Mouse (Mus musculus): Measurements from ENCODE around the gene Zbtb8b. TPM values are rescaled to one million over a fixed set of nuclear protein-coding genes. Genes with fewer than 3 reads are reported as not detected.

Gene Zbtb8b
- total and polyA plus RNA-seq, 2 experiments from 2014 or later = 14.3 to 14.5 TPM

GRCm38 (mm10) chr4:129375821-129376220, 64.8 kb downstream of the Zbtb8b start:
- WGBS = 73% methylated on average over 5 of the region's 5 CpGs
- Histone ChIP-seq H3K9me3 (ENCODE audit: low read length) (no peaks in the 10 kb centered on the region), H3K4me1 (ENCODE audit: insufficient read depth, low read length) (no peaks in the 10 kb centered on the region; the same call in 1 of the 2 replicates), H3K4me2 (ENCODE audit: low read depth, low read length, poor library complexity, severe bottlenecking) (no peak overlapping the region), H3K27ac (ENCODE audit: low read depth, low read length) (no peak overlapping the region), H3K4me3 (ENCODE audit: low read depth, low read length) (no peak overlapping the region), H3K9ac (replicated peaks; ENCODE audit: low read length, poor library complexity, severe bottlenecking) (no peak overlapping the region), H3K27me3 (ENCODE audit: insufficient read depth, low read length) (no peaks in the 10 kb centered on the region), H3K36me3 (ENCODE audit: insufficient read depth, low read length) (no peaks in the 10 kb centered on the region)
- no peak for ATAC-seq (ENCODE audit: low FRiP score)
- no peak for DNase-seq (ENCODE audit: low spot score)
- no peak for TF ChIP-seq CTCF (IDR thresholded peaks at IDR 0.05)

Other genes starting within 250 kb of the Zbtb8b start
- gene C77080, start 179.4 kb downstream of the Zbtb8b start, total RNA-seq (2014; rRNA removed) = 16.6 and 25.6 TPM in 2 replicates
- 5.2 and 5.5 TPM in 2 replicates for gene C77080, start 179.4 kb downstream of the Zbtb8b start, polyA plus RNA-seq (2015; fragmentation: Nextera tagmentation; extraction: Ambion mirVana)
- 2.1 and 2.6 TPM in 2 replicates for gene Sync, start 153.2 kb downstream of the Zbtb8b start, total RNA-seq (2014; rRNA removed)
- gene Sync, start 153.2 kb downstream of the Zbtb8b start, polyA plus RNA-seq (2015; fragmentation: Nextera tagmentation; extraction: Ambion mirVana) = 1.1 and 1.3 TPM in 2 replicates
- 79.2 and 82.4 TPM in 2 replicates for gene Rbbp4, start 105.5 kb downstream of the Zbtb8b start, total RNA-seq (2014; rRNA removed)
- 187 and 198 TPM in 2 replicates for gene Rbbp4, start 105.5 kb downstream of the Zbtb8b start, polyA plus RNA-seq (2015; fragmentation: Nextera tagmentation; extraction: Ambion mirVana)
- gene Zbtb8os, start 105.2 kb downstream of the Zbtb8b start, total RNA-seq (2014; rRNA removed) = 2.9 and 4.1 TPM in 2 replicates
- gene Zbtb8os, start 105.2 kb downstream of the Zbtb8b start, polyA plus RNA-seq (2015; fragmentation: Nextera tagmentation; extraction: Ambion mirVana) = 15.6 and 20.6 TPM in 2 replicates
- gene Zbtb8a, start 62.7 kb downstream of the Zbtb8b start, total RNA-seq (2014; rRNA removed) = 22.9 and 25.2 TPM in 2 replicates
- gene Zbtb8a, start 62.7 kb downstream of the Zbtb8b start, polyA plus RNA-seq (2015; fragmentation: Nextera tagmentation; extraction: Ambion mirVana) = 15.5 and 15.8 TPM in 2 replicates
- 53.7 and 58.9 TPM in 2 replicates for gene Bsdc1, start 20.7 kb upstream of the Zbtb8b start, total RNA-seq (2014; rRNA removed)
- gene Bsdc1, start 20.7 kb upstream of the Zbtb8b start, polyA plus RNA-seq (2015; fragmentation: Nextera tagmentation; extraction: Ambion mirVana) = 27.0 and 27.1 TPM in 2 replicates
- gene Tssk3, start 50.2 kb upstream of the Zbtb8b start, total RNA-seq (2014; rRNA removed) = 0.16 and 2.5 TPM in 2 replicates
- gene Tssk3, start 50.2 kb upstream of the Zbtb8b start, polyA plus RNA-seq (2015; fragmentation: Nextera tagmentation; extraction: Ambion mirVana) = 1.7 and 1.8 TPM in 2 replicates
- 2.2 TPM in 1 of 2 replicates, not detected in the other for gene Fam229a, start 50.3 kb upstream of the Zbtb8b start, total RNA-seq (2014; rRNA removed)
- gene Fam229a, start 50.3 kb upstream of the Zbtb8b start, polyA plus RNA-seq (2015; fragmentation: Nextera tagmentation; extraction: Ambion mirVana) = 4.3 and 5.4 TPM in 2 replicates
- gene Marcksl1, start 72.7 kb upstream of the Zbtb8b start, total RNA-seq (2014; rRNA removed) = 1,529 and 1,586 TPM in 2 replicates
- gene Marcksl1, start 72.7 kb upstream of the Zbtb8b start, polyA plus RNA-seq (2015; fragmentation: Nextera tagmentation; extraction: Ambion mirVana) = 1,678 and 1,776 TPM in 2 replicates
- 28.3 and 31.2 TPM in 2 replicates for gene Hdac1, start 101.9 kb upstream of the Zbtb8b start, total RNA-seq (2014; rRNA removed)
- 48.4 and 48.9 TPM in 2 replicates for gene Hdac1, start 101.9 kb upstream of the Zbtb8b start, polyA plus RNA-seq (2015; fragmentation: Nextera tagmentation; extraction: Ambion mirVana)
- gene Lck, start 132.8 kb upstream of the Zbtb8b start, total RNA-seq (2014; rRNA removed) = 17.5 and 20.4 TPM in 2 replicates
- 17.5 and 20.7 TPM in 2 replicates for gene Lck, start 132.8 kb upstream of the Zbtb8b start, polyA plus RNA-seq (2015; fragmentation: Nextera tagmentation; extraction: Ambion mirVana)
- gene Fam167b, start 137.7 kb upstream of the Zbtb8b start, total RNA-seq (2014; rRNA removed) = not detected in 2 replicates
- gene Fam167b, start 137.7 kb upstream of the Zbtb8b start, polyA plus RNA-seq (2015; fragmentation: Nextera tagmentation; extraction: Ambion mirVana) = not detected in 2 replicates
- 282 and 300 TPM in 2 replicates for gene Eif3i, start 159.8 kb upstream of the Zbtb8b start, total RNA-seq (2014; rRNA removed)
- gene Eif3i, start 159.8 kb upstream of the Zbtb8b start, polyA plus RNA-seq (2015; fragmentation: Nextera tagmentation; extraction: Ambion mirVana) = 213 and 222 TPM in 2 replicates
- 146 and 189 TPM in 2 replicates for gene Tmem234, start 159.8 kb upstream of the Zbtb8b start, total RNA-seq (2014; rRNA removed)
- gene Tmem234, start 159.8 kb upstream of the Zbtb8b start, polyA plus RNA-seq (2015; fragmentation: Nextera tagmentation; extraction: Ambion mirVana) = 210 and 232 TPM in 2 replicates
- 0.82 and 3.9 TPM in 2 replicates for gene Dcdc2b, start 173.4 kb upstream of the Zbtb8b start, total RNA-seq (2014; rRNA removed)
- gene Dcdc2b, start 173.4 kb upstream of the Zbtb8b start, polyA plus RNA-seq (2015; fragmentation: Nextera tagmentation; extraction: Ambion mirVana) = 2.7 and 4.4 TPM in 2 replicates
- 7.9 and 33.0 TPM in 2 replicates for gene Iqcc, start 178.2 kb upstream of the Zbtb8b start, total RNA-seq (2014; rRNA removed)
- 17.2 and 20.2 TPM in 2 replicates for gene Iqcc, start 178.2 kb upstream of the Zbtb8b start, polyA plus RNA-seq (2015; fragmentation: Nextera tagmentation; extraction: Ambion mirVana)
- gene Ccdc28b, start 183.1 kb upstream of the Zbtb8b start, total RNA-seq (2014; rRNA removed) = 78.8 and 96.0 TPM in 2 replicates
- gene Ccdc28b, start 183.1 kb upstream of the Zbtb8b start, polyA plus RNA-seq (2015; fragmentation: Nextera tagmentation; extraction: Ambion mirVana) = 174 and 182 TPM in 2 replicates
- gene Txlna, start 200.2 kb upstream of the Zbtb8b start, total RNA-seq (2014; rRNA removed) = 33.4 and 38.2 TPM in 2 replicates
- 25.6 and 27.2 TPM in 2 replicates for gene Txlna, start 200.2 kb upstream of the Zbtb8b start, polyA plus RNA-seq (2015; fragmentation: Nextera tagmentation; extraction: Ambion mirVana)
- 63.1 and 65.3 TPM in 2 replicates for gene Kpna6, start 231.9 kb upstream of the Zbtb8b start, total RNA-seq (2014; rRNA removed)
- gene Kpna6, start 231.9 kb upstream of the Zbtb8b start, polyA plus RNA-seq (2015; fragmentation: Nextera tagmentation; extraction: Ambion mirVana) = 13.5 and 14.9 TPM in 2 replicates